Mouse (Mus musculus) liver, embryonic 14.5 days (tissue): Measurements from ENCODE around the gene Rtn1. TPM values are rescaled to one million over a fixed set of nuclear protein-coding genes. Genes with fewer than 3 reads are reported as not detected.

Source experiments
- ATAC-seq: fragments of 200-750 bp; cut with Nextera tagmentation; 2 replicates; pipeline ENCODE4 v1.8.0; 2017; ENCODE audit warnings: moderate number of reproducible peaks, mild to moderate bottlenecking, moderate library complexity; ENCODE audit not compliant: insufficient read depth
- DNase-seq, 3 experiments: peaks; one replicate each; pipeline ENCODE4 v3.0.0-alpha.2; 2012 to 2013; ENCODE audit warnings: low read depth in 3 of 3, low spot score in 3 of 3
- H3K27ac ChIP-seq: fragments of 300-500 bp; sonication (generic); 2 replicates; pipeline ENCODE4 v1.5.1; 2014; ENCODE audit warnings: moderate library complexity, mild to moderate bottlenecking, control low read depth, inconsistent platforms
- H3K27me3 ChIP-seq: fragments of 300-500 bp; sonication (generic); 2 replicates; pipeline ENCODE4 v1.6.1; 2014; ENCODE audit warnings: mild to moderate bottlenecking, low read length, moderate library complexity; ENCODE audit not compliant: control insufficient read depth, insufficient read depth
- H3K36me3 ChIP-seq: fragments of 300-500 bp; sonication (generic); replicated peaks from 2 replicates; pipeline ENCODE4 v1.6.1; 2014; ENCODE audit warnings: low read depth; ENCODE audit not compliant: control insufficient read depth, insufficient read depth
- H3K4me1 ChIP-seq, 2 experiments: fragments of 200-500 bp in 1 of 2; fragments of 300-500 bp in 1 of 2; sonication (generic) in 1 of 2; replicated peaks; 2 replicates each; pipeline ENCODE4 v1.6.1; 2012 to 2014; ENCODE audit warnings: antibody characterized with exemption in 1 of 2, inconsistent platforms in 1 of 2, low read length in 1 of 2; ENCODE audit not compliant: control insufficient read depth in 2 of 2, insufficient read depth in 2 of 2
- H3K4me2 ChIP-seq: fragments of 300-500 bp; sonication (generic); 2 replicates; pipeline ENCODE4 v1.6.1; 2014; ENCODE audit warnings: low read depth, mild to moderate bottlenecking, control low read depth, moderate library complexity
- H3K4me3 ChIP-seq, 2 experiments: fragments of 200-500 bp in 1 of 2; fragments of 300-500 bp in 1 of 2; sonication (generic) in 1 of 2; 2 replicates each; pipeline ENCODE4 v1.5.1; 2012 to 2014; ENCODE audit warnings: low read depth in 2 of 2, low read length in 2 of 2, mild to moderate bottlenecking in 2 of 2, control low read depth in 1 of 2, inconsistent platforms in 1 of 2, moderate library complexity in 1 of 2; ENCODE audit not compliant: insufficient read depth in 1 of 2
- H3K9ac ChIP-seq: fragments of 300-500 bp; sonication (generic); replicated peaks from 2 replicates; pipeline ENCODE4 v1.6.1; 2014; ENCODE audit warnings: mild to moderate bottlenecking, control low read depth, moderate library complexity
- H3K9me3 ChIP-seq: fragments of 300-500 bp; sonication (generic); 2 replicates; pipeline ENCODE4 v1.6.1; 2016; ENCODE audit warnings: low read length, mixed read lengths; ENCODE audit not compliant: control insufficient read depth
- CTCF ChIP-seq: IDR thresholded peaks from 2 replicates; pipeline ENCODE4 v1.5.1; 2016; ENCODE audit warnings: antibody characterized with exemption, low read depth, control low read depth
- EP300 ChIP-seq: IDR thresholded peaks from 2 replicates; pipeline ENCODE4 v1.6.1; 2016; ENCODE audit warnings: antibody characterized with exemption, low read depth
- WGBS: fragments of 180-500 bp; shearing (Covaris S2); extraction: QIAGEN DNeasy Blood & Tissue Kit; methylation state at CpG from one replicate; pipeline ENCODE4 v1.1.7; 2014; ENCODE audit not compliant: insufficient replicate concordance; 5-methylcytosine and 5-hydroxymethylcytosine counted together
- polyA plus RNA-seq, 2 experiments: library from polyadenylated mRNA; depleted of rRNA in 1 of 2; stranded (reverse) in 1 of 2; unstranded in 1 of 2; fragments of >200 nt; fragmentation: Nextera tagmentation in 1 of 2; extraction: Ambion mirVana in 1 of 2; gene quantifications; 2 replicates each; pipeline versions ENCODE4 v1.2.1 to v1.2.3; 2012 to 2014

Rtn1 gene
- polyA plus RNA-seq, 2 experiments, result 0.63 to 1.5 TPM

- WGBS, result 46% methylated on average over 9 of the region's 9 CpGs
- TF ChIP-seq EP300 (no peak), CTCF (no peak)
- Histone ChIP-seq H3K9ac (no peak overlapping the region), H3K9me3 (no peaks in the 10 kb centered on the region), H3K4me1 (no peaks in the 10 kb centered on the region), H3K4me3 (no peak overlapping the region), H3K4me2 (no peak overlapping the region), H3K27me3 (no peaks in the 10 kb centered on the region), H3K36me3 (no peaks in the 10 kb centered on the region), H3K27ac (no peak overlapping the region)
- DNase-seq (no peak), ATAC-seq (no peak)
Observed at GRCm38 (mm10) chr12:72433241-72433865, 24.5 kb upstream of the Rtn1 start.

GRCm38 (mm10) chr12:72432209-72432608 lies 23.4 kb upstream of the Rtn1 start:
- TF ChIP-seq EP300 (no peak), CTCF (no peak)
- no peak overlapping the region for H3K27ac ChIP-seq
- no peaks in the 10 kb centered on the region for H3K9me3 ChIP-seq
- H3K4me2 ChIP-seq, result no peak overlapping the region
- no peak overlapping the region for H3K9ac ChIP-seq
- 61% methylated on average over 4 of the region's 4 CpGs for WGBS
- H3K4me1 ChIP-seq, result no peaks in the 10 kb centered on the region
- H3K4me3 ChIP-seq, result no peak overlapping the region
- ATAC-seq, result no peak
- no peak for DNase-seq
- H3K36me3 ChIP-seq, result no peaks in the 10 kb centered on the region
- no peaks in the 10 kb centered on the region for H3K27me3 ChIP-seq

- Histone ChIP-seq H3K36me3 (no peaks in the 10 kb centered on the region), H3K4me1 (no peaks in the 10 kb centered on the region), H3K4me2 (no peak overlapping the region), H3K4me3 (no peak overlapping the region), H3K27ac (no peak overlapping the region), H3K9ac (no peak overlapping the region), H3K9me3 (no peaks in the 10 kb centered on the region), H3K27me3 (no peaks in the 10 kb centered on the region)
- peak; percentile 76 for TF ChIP-seq CTCF
- TF ChIP-seq EP300, result no peak
- peak; percentile 7 to 12 (median 11) for DNase-seq
- WGBS, result 20% methylated on average over 11 of the region's 11 CpGs
- ATAC-seq, result no peak
Observed at GRCm38 (mm10) chr12:72427722-72428126, 18.9 kb upstream of the Rtn1 start.

- WGBS, result 34% methylated on average over 4 of the region's 4 CpGs
- ATAC-seq (no peak), DNase-seq (no peak)
- no peak overlapping the region for H3K9ac ChIP-seq
- no peaks in the 10 kb centered on the region for H3K36me3 ChIP-seq
- H3K4me1 ChIP-seq, result no peaks in the 10 kb centered on the region
- no peak overlapping the region for H3K4me2 ChIP-seq
- H3K9me3 ChIP-seq, result no peaks in the 10 kb centered on the region
- TF ChIP-seq EP300 (no peak), CTCF (no peak)
- H3K27ac ChIP-seq, result no peak overlapping the region
- H3K27me3 ChIP-seq, result no peaks in the 10 kb centered on the region
- H3K4me3 ChIP-seq, result no peak overlapping the region
Observed at GRCm38 (mm10) chr12:72422681-72423080, 13.8 kb upstream of the Rtn1 start.

GRCm38 (mm10) chr12:72417762-72418161 lies 8.9 kb upstream of the Rtn1 start:
- H3K4me1 ChIP-seq, result no peaks in the 10 kb centered on the region
- H3K4me3 ChIP-seq, result no peak overlapping the region
- no peaks in the 10 kb centered on the region for H3K36me3 ChIP-seq
- no peaks in the 10 kb centered on the region for H3K27me3 ChIP-seq
- no peak for DNase-seq
- no peak overlapping the region for H3K9ac ChIP-seq
- H3K27ac ChIP-seq, result no peak overlapping the region
- no peaks in the 10 kb centered on the region for H3K9me3 ChIP-seq
- no peak for ATAC-seq
- 26% methylated on average over 3 of the region's 3 CpGs for WGBS
- no peak overlapping the region for H3K4me2 ChIP-seq
- TF ChIP-seq EP300, result no peak
- peak; percentile 30; the same call in 1 of the 2 replicates for TF ChIP-seq CTCF
